Mouse (Mus musculus): ENCODE data around the gene Cntnap1.

- TF ChIP-seq CTCF (IDR thresholded peaks at IDR 0.05; ENCODE audit: extremely low read depth, insufficient read depth, insufficient read length, insufficient replicate concordance) (no peak), POLR2A (IDR thresholded peaks at IDR 0.05; ENCODE audit: low read depth, low read length) (no peak)
These were observed 14.7 kb downstream of the Cntnap1 start for GRCm38 (mm10) chr11:101184984-101185383.
